Mouse (Mus musculus) intestine, embryonic 16.5 days (tissue): Measurements from ENCODE around the gene Rccd1. TPM values are rescaled to one million over a fixed set of nuclear protein-coding genes. Genes with fewer than 3 reads are reported as not detected.
"Not testable (repeated sequence)": the region's sequence is repeated elsewhere in the genome, so short reads cannot be mapped to it uniquely, and the experiment has no call there.

ENCODE experiments used
- ATAC-seq: fragments of 200-750 bp; cut with Nextera tagmentation; 2 replicates; pipeline ENCODE4 v1.8.0; 2017; ENCODE audit warnings: moderate TSS enrichment, moderate library complexity
- H3K27ac ChIP-seq: fragments of 300-500 bp; sonication (generic); 2 replicates; pipeline ENCODE4 v1.5.1; 2014; ENCODE audit warnings: mild to moderate bottlenecking, low read length
- H3K27me3 ChIP-seq: fragments of 300-500 bp; sonication (generic); replicated peaks from 2 replicates; pipeline ENCODE4 v1.6.1; 2014; ENCODE audit warnings: low read length, control low read depth, mixed read lengths; ENCODE audit not compliant: control insufficient read depth, insufficient read depth
- H3K36me3 ChIP-seq: fragments of 300-500 bp; sonication (generic); 2 replicates; pipeline ENCODE4 v1.6.1; 2014; ENCODE audit warnings: low read length, control low read depth; ENCODE audit not compliant: control insufficient read depth, insufficient read depth
- H3K4me1 ChIP-seq: fragments of 300-500 bp; sonication (generic); 2 replicates; pipeline ENCODE4 v1.6.1; 2014; ENCODE audit warnings: low read length, control low read depth, mixed read lengths; ENCODE audit not compliant: control insufficient read depth, insufficient read depth
- H3K4me2 ChIP-seq: fragments of 300-500 bp; sonication (generic); 2 replicates; pipeline ENCODE4 v1.6.1; 2014; ENCODE audit warnings: low read depth, low read length, control low read depth
- H3K4me3 ChIP-seq: fragments of 300-500 bp; sonication (generic); 2 replicates; pipeline ENCODE4 v1.5.1; 2014; ENCODE audit warnings: mild to moderate bottlenecking, low read length
- H3K9ac ChIP-seq: fragments of 300-500 bp; sonication (generic); 2 replicates; pipeline ENCODE4 v1.6.1; 2014; ENCODE audit warnings: low read depth, low read length
- H3K9me3 ChIP-seq: fragments of 300-500 bp; sonication (generic); 2 replicates; pipeline ENCODE4 v1.6.1; 2016; ENCODE audit warnings: low read length, control low read depth; ENCODE audit not compliant: control insufficient read depth
- WGBS: fragments of 180-500 bp; shearing (Covaris S2); extraction: QIAGEN DNeasy Blood & Tissue Kit; methylation state at CpG from one replicate; pipeline ENCODE4 v1.1.7; 2014; 5-methylcytosine and 5-hydroxymethylcytosine counted together
- polyA plus RNA-seq: library from polyadenylated mRNA; unstranded; fragments of >200 nt; fragmentation: Nextera tagmentation; extraction: Ambion mirVana; gene quantifications from 2 replicates; pipeline ENCODE4 v1.2.1, GENCODE M21; 2015

Gene Rccd1
- polyA plus RNA-seq, 1 experiment from 2014 or later = 7.9 TPM

- H3K4me2 ChIP-seq = peak overlapping the region; percentile 91
- ATAC-seq = peak; percentile 97
- H3K9ac ChIP-seq = peak overlapping the region; percentile 81
- peak overlapping the region; percentile 89 for H3K27ac ChIP-seq
- no peaks in the 10 kb centered on the region for H3K27me3 ChIP-seq
- H3K4me1 ChIP-seq = peaks cover 26% of the 10 kb centered on the region
- H3K4me3 ChIP-seq = peak overlapping the region; percentile 71
- 0 out of 2 replicates have a peak, but pooled peaks cover 5% of the 10 kb centered on the region for H3K36me3 ChIP-seq
- no peaks in the 10 kb centered on the region for H3K9me3 ChIP-seq
- under 1% methylated on average over 45 of the region's 45 CpGs for WGBS
Observed at GRCm38 (mm10) chr7:80339793-80340628, 15.8 kb upstream of the Rccd1 start.

DNA sequence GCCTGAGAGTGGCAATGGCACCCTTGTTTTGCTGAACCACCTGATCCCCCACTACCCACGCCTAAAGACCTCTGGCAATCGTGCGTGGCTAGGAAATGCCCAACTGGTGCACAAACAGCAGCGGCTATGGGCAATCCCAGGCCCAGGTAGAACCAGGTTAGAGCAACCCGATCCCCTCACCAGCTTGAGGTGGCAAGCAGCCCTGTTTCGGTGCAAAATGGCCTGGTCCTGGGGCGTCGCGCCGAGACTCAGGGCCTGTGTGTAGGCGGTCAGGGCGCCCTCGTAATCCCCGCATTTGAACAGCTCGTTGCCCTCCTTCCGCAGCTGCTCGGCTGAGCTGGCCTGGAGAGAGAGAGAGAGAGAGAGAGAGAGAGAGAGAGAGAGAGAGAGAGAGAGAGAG, 15.1 kb upstream of the Rccd1 start:
- H3K27ac ChIP-seq = no peak overlapping the region
- WGBS = 6% methylated on average over 17 of the region's 17 CpGs
- no peaks in the 10 kb centered on the region for H3K27me3 ChIP-seq
- peak overlapping the region; percentile 81 for H3K9ac ChIP-seq
- H3K4me1 ChIP-seq = peaks cover 26% of the 10 kb centered on the region
- no peak for ATAC-seq
- H3K36me3 ChIP-seq = peaks cover 8% of the 10 kb centered on the region; the same call in 1 of the 2 replicates
- H3K4me3 ChIP-seq = peak overlapping the region; percentile 71
- no peaks in the 10 kb centered on the region for H3K9me3 ChIP-seq
- peak overlapping the region; percentile 91 for H3K4me2 ChIP-seq

- H3K9me3 ChIP-seq = 0 out of 2 replicates have a peak, but pooled peaks cover 5% of the 10 kb centered on the region
- no peak overlapping the region for H3K4me3 ChIP-seq
- no peak overlapping the region for H3K9ac ChIP-seq
- WGBS = 92% methylated on average over 3 of the region's 3 CpGs
- ATAC-seq = no peak
- H3K27ac ChIP-seq = no peak overlapping the region
- H3K4me1 ChIP-seq = peaks cover 16% of the 10 kb centered on the region
- H3K4me2 ChIP-seq = no peak overlapping the region
- peaks cover 29% of the 10 kb centered on the region for H3K36me3 ChIP-seq
- H3K27me3 ChIP-seq = no peaks in the 10 kb centered on the region
Observed at GRCm38 (mm10) chr7:80336932-80337331, 12.7 kb upstream of the Rccd1 start.

DNA sequence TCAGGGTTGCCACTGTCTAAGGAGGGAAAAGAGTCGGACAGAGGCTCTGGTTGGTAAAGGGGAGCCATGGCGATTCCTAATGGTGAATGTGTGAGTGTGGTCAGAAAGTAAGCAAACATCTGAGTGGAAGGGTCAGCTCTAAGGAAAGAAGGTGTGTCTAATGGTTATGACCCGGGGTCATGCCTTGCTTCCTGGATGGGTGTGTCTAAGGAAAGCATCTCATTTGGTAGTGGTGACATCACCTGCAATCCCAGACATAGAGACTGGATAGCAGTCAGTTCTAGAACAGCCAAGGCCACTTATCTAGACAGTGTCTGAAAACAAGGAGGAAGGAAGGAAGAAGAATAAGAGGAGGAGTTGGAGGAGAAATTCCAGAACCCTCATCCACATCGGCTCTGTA, 10.6 kb upstream of the Rccd1 start:
- no peaks in the 10 kb centered on the region for H3K27me3 ChIP-seq
- H3K27ac ChIP-seq = no peak overlapping the region
- H3K36me3 ChIP-seq = peaks cover 35% of the 10 kb centered on the region
- 0 out of 2 replicates have a peak, but pooled peaks cover 5% of the 10 kb centered on the region for H3K9me3 ChIP-seq
- no peak for ATAC-seq
- H3K9ac ChIP-seq = no peak overlapping the region
- WGBS = 82% methylated on average over 4 of the region's 4 CpGs
- H3K4me2 ChIP-seq = no peak overlapping the region
- H3K4me3 ChIP-seq = no peak overlapping the region
- peaks cover 12% of the 10 kb centered on the region for H3K4me1 ChIP-seq

GRCm38 (mm10) chr7:80331433-80331832, 7.2 kb upstream of the Rccd1 start:
- Histone ChIP-seq H3K27me3 (no peaks in the 10 kb centered on the region), H3K4me3 (no peak overlapping the region), H3K36me3 (peaks cover 37% of the 10 kb centered on the region), H3K27ac (no peak overlapping the region), H3K9ac (no peak overlapping the region), H3K4me2 (no peak overlapping the region), H3K4me1 (no peaks in the 10 kb centered on the region), H3K9me3 (0 out of 2 replicates have a peak, but pooled peaks cover 5% of the 10 kb centered on the region)
- 92% methylated on average over 19 of the region's 19 CpGs for WGBS
- no peak for ATAC-seq

DNA sequence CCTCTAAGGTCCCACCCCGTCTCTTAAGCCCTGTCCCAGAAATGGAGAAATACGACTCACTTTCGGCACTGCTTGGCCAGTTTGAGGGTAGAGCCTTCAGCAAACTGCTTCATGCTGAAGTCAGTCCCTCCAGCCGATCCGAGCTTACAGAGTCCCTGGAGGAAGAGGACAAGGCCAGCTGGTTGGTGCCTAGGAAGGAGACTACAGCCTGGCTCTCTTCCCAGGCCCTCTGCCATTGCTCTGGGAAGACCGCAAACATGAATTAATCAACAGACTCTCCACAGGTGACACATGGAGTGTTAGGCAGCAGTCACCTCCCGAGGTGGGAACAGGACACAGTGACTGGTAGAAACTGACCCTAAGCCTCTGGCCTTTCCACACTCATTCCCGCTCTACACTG, 6.0 kb upstream of the Rccd1 start:
- Histone ChIP-seq H3K27ac (no peak overlapping the region), H3K36me3 (peaks cover 37% of the 10 kb centered on the region), H3K4me3 (no peak overlapping the region), H3K4me2 (no peak overlapping the region), H3K27me3 (no peaks in the 10 kb centered on the region), H3K9ac (no peak overlapping the region), H3K4me1 (no peaks in the 10 kb centered on the region), H3K9me3 (0 out of 2 replicates have a peak, but pooled peaks cover 5% of the 10 kb centered on the region)
- 89% methylated on average over 8 of the region's 8 CpGs for WGBS
- ATAC-seq = no peak

DNA sequence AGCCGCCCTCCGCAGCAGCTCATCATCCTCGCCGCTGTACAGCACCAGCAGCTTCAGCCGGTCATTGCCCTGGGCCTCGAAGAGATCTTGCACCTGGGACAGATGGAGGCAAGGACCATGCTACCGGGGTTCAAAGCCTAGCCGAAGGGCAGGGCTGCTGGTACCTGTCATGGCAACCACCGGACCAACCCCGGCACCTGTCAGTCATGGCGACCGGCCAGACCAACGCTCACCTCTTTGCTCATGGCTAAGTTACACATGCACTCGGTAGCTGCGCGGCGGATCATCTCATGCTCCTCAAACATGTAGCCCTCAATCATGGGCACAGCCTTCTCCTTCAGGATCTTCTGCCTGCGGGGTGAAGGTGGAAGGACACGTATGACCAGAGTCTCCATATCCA, 1.8 kb upstream of the Rccd1 start:
- no peak for ATAC-seq
- Histone ChIP-seq H3K9me3 (no peaks in the 10 kb centered on the region), H3K27me3 (no peaks in the 10 kb centered on the region), H3K4me3 (no peak overlapping the region), H3K27ac (no peak overlapping the region), H3K36me3 (peaks cover 7% of the 10 kb centered on the region), H3K4me1 (peaks cover 13% of the 10 kb centered on the region), H3K9ac (no peak overlapping the region), H3K4me2 (no peak overlapping the region)
- 95% methylated on average over 19 of the region's 19 CpGs for WGBS

DNA sequence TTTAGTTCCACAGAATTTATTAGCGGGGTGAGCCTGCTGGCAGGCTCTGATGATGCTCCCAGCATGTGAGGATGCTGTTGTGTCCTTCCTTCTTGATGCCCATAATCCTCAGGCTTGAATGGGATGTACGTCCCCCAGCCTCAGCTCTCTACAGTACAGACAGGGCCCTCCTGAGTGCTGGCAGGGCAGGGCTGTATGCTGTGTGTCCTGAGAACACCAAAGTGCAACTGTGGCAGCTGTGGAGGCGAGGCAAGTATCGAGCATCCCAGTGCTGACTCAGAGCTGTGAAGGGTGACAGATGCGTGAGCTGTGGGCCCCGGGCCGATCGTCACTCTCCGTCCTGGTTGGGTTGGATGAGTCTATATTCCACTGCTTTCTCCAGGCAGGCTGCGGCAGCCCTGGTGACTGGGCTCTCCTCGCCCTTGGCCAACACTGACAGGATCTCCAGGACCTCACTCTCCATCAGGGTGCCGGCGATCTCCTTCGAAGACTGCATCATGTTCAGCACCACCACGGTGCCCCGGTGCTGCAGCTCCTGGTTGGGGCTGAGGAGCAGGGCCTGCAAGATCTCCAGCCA, 1.1 kb upstream of the Rccd1 start:
- ATAC-seq = no peak
- Histone ChIP-seq H3K4me1 (peaks cover 13% of the 10 kb centered on the region), H3K27ac (peak overlapping the region; percentile 9; the same call in 1 of the 2 replicates), H3K4me3 (no peak overlapping the region), H3K9ac (no peak overlapping the region; the same call in 1 of the 2 replicates), H3K4me2 (no peak overlapping the region), H3K36me3 (peaks cover 7% of the 10 kb centered on the region), H3K27me3 (no peaks in the 10 kb centered on the region), H3K9me3 (no peaks in the 10 kb centered on the region)
- 92% methylated on average over 16 of the region's 16 CpGs for WGBS

DNA sequence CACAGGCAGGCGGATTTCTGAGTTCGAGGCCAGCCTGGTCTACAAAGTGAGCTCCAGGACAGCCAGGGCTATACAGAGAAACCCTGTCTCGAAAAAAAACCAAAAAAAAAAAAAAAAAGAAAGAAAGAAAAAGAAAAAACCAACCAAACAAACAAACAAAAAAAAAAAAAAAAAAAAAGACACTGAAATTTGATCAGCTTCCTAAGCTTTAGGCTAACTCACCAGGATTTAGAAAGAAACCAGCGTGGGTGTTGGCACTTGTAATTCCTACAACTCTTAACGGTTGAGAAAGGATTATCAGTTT, 514 bp upstream of the Rccd1 start:
- H3K9me3 ChIP-seq, H3K4me3 ChIP-seq, H3K4me2 ChIP-seq, H3K27me3 ChIP-seq, H3K36me3 ChIP-seq, ATAC-seq: not testable (repeated sequence)
- Histone ChIP-seq H3K27ac (peak overlapping the region; percentile 92; the same call in 1 of the 2 replicates), H3K4me1 (peaks cover 13% of the 10 kb centered on the region), H3K9ac (peak overlapping the region; percentile 76; the same call in 1 of the 2 replicates)
- 39% methylated on average over 5 of the region's 5 CpGs for WGBS
